Mouse (Mus musculus): ENCODE measurements around the gene Skint7. TPM values are rescaled to one million over a fixed set of nuclear protein-coding genes. Genes with fewer than 3 reads are reported as not detected.
"Not testable (repeated sequence)": the region's sequence is repeated elsewhere in the genome, so short reads cannot be mapped to it uniquely, and the experiment has no call there.

Skint7 gene
- polyA plus RNA-seq (2012; rRNA removed), result not detected in 2 replicates

DNA sequence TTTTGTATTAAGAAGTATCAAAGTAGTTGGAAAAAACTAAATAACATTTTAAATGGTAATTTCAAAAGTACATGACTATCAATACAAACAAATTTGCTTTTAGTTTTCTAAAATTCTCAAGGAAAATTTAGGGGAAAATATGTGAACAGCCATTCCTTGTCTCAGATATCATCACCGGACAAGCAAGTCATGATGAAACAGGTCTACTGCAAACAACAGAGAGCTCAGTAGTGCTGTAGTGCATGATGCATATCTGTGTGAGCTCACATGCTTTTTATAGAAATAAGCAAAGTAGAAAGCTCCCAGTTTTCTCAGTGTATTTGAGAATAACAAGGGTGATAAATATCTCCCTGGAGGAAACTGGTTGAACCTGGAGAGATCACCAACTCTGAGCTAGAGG lies at the start of gene Skint7:
Gene Skint7 (plus strand): TSS at position 301 of the 400 bp plus-strand sequence.
- Histone ChIP-seq H3K4me1 (ENCODE audit: control insufficient read depth, insufficient read depth, low read length) (no peaks in the 10 kb centered on the region), H3K27ac (ENCODE audit: insufficient read depth, low read length) (no peak within 1 kb of the TSS), H3K4me3 (ENCODE audit: insufficient read depth, low read length) (no peak within 1 kb of the TSS)
- TF ChIP-seq POLR2A (IDR thresholded peaks at IDR 0.05; ENCODE audit: extremely low read depth, insufficient read depth, low read length), result no peak
- no peak for TF ChIP-seq CTCF (IDR thresholded peaks at IDR 0.05; ENCODE audit: extremely low read depth, insufficient read depth, low read length)

DNA sequence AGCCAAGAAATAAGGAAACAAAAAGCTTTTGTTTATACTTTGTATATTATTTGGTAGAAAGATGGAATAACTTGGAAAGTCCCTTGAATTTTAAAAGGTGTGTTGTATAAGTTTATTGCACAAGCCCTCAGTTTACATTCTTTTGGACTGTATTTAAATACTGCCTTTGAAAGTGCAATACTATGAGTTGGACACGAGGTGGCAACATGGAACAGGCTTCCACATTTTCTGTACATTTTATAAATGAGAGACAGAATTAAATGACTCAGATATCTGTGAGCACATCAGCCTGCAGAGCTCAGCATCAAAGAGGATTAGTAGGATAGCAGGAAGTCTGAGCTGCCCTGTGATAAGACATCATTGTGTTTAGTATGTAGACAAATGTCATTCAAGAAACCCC lies 11.4 kb upstream of the Skint7 start:
- TF ChIP-seq CTCF (IDR thresholded peaks at IDR 0.05; ENCODE audit: extremely low read depth, insufficient read depth, low read length) (no peak), POLR2A (IDR thresholded peaks at IDR 0.05; ENCODE audit: extremely low read depth, insufficient read depth, low read length) (no peak)
- H3K4me1 ChIP-seq (ENCODE audit: control insufficient read depth, insufficient read depth, low read length), result no peaks in the 10 kb centered on the region
- no peak overlapping the region for H3K27ac ChIP-seq (ENCODE audit: insufficient read depth, low read length)
- no peak overlapping the region for H3K4me3 ChIP-seq (ENCODE audit: insufficient read depth, low read length)

GRCm38 (mm10) chr4:111963241-111963640 lies 9.5 kb upstream of the Skint7 start:
- H3K4me3 ChIP-seq (ENCODE audit: insufficient read depth, low read length); H3K4me1 ChIP-seq (ENCODE audit: control insufficient read depth, insufficient read depth, low read length); H3K27ac ChIP-seq (ENCODE audit: insufficient read depth, low read length): not testable (repeated sequence)

- H3K4me3 ChIP-seq (ENCODE audit: insufficient read depth, low read length), result no peak overlapping the region
- TF ChIP-seq CTCF (IDR thresholded peaks at IDR 0.05; ENCODE audit: extremely low read depth, insufficient read depth, low read length) (no peak), POLR2A (IDR thresholded peaks at IDR 0.05; ENCODE audit: extremely low read depth, insufficient read depth, low read length) (no peak)
Measured at GRCm38 (mm10) chr4:111963669-111964068, 9.1 kb upstream of the Skint7 start.

DNA sequence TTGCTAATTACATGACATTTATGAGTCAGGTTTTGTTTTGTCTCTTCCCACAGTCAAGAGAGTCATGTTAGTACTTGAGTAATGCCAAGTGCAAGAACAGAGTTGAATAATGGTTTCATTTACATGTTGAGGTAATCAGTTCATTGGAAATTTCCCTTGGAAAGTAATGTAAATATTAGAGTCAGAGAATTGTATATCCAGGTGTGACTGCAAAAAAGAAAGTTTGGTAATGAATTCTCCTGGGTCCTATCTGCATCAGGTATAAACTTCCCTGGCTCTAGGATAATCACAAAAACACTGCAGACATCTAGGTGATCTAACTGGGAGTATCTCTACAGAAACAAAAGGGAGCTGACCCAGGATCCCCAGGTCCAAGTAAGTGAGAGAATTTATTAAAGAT lies 33.2 kb downstream of the Skint7 start, which contains the start of gene Skint1:
Gene Skint1 (plus strand): TSS at position 301 of the 400 bp plus-strand sequence.
- H3K27ac ChIP-seq (ENCODE audit: insufficient read depth, low read length), result no peak within 1 kb of the TSS
- no peak for TF ChIP-seq POLR2A (IDR thresholded peaks at IDR 0.05; ENCODE audit: extremely low read depth, insufficient read depth, low read length)
- TF ChIP-seq CTCF (IDR thresholded peaks at IDR 0.05; ENCODE audit: extremely low read depth, insufficient read depth, low read length), result no peak
- no peak within 1 kb of the TSS for H3K4me3 ChIP-seq (ENCODE audit: insufficient read depth, low read length)
- no peaks in the 10 kb centered on the region for H3K4me1 ChIP-seq (ENCODE audit: control insufficient read depth, insufficient read depth, low read length)

More at GRCm38 (mm10) chr4:111963669-111964068, 9.1 kb upstream of the Skint7 start:
- Histone ChIP-seq H3K27ac (ENCODE audit: insufficient read depth, low read length) (no peak overlapping the region), H3K4me1 (ENCODE audit: control insufficient read depth, insufficient read depth, low read length) (no peaks in the 10 kb centered on the region)

Other genes starting within 250 kb of the Skint7 start
- gene Slc5a9, start 70.0 kb upstream of the Skint7 start, polyA plus RNA-seq (2012; rRNA removed), result not detected in 2 replicates
- not detected in 2 replicates for gene Skint8, start 53.5 kb upstream of the Skint7 start, polyA plus RNA-seq (2012; rRNA removed)
- not detected in 2 replicates for gene Skint1, start 33.3 kb downstream of the Skint7 start, polyA plus RNA-seq (2012; rRNA removed)
- not detected in 2 replicates for gene Skint4, start 99.1 kb downstream of the Skint7 start, polyA plus RNA-seq (2012; rRNA removed)

Measured in cortical plate, adult 2 months (tissue).